Mouse (Mus musculus) urinary bladder, postnatal 10 days (tissue): Measurements from ENCODE around the gene Wipf2.
"Not testable (repeated sequence)": the region's sequence is repeated elsewhere in the genome, so short reads cannot be mapped to it uniquely, and the experiment has no call there.

Experiments used
- DNase-seq: peaks from one replicate; pipeline ENCODE4 v3.0.0; 2022; ENCODE audit warnings: low spot score

Gene Wipf2

GRCm38 (mm10) chr11:98863028-98863750 lies at the start of gene Wipf2:
Wipf2 (plus strand) TSS chr11:98863638.
- peak; percentile 87 for DNase-seq

GRCm38 (mm10) chr11:98816706-98817239 lies 46.7 kb upstream of the Wipf2 start:
- DNase-seq: no peak

GRCm38 (mm10) chr11:98820968-98821367 lies 42.5 kb upstream of the Wipf2 start:
- no peak for DNase-seq

- not testable (repeated sequence) for DNase-seq
Observed at GRCm38 (mm10) chr11:98826071-98826470, 37.4 kb upstream of the Wipf2 start.

GRCm38 (mm10) chr11:98827877-98828276 lies 35.6 kb upstream of the Wipf2 start:
- DNase-seq: no peak

GRCm38 (mm10) chr11:98829091-98829775 lies 34.2 kb upstream of the Wipf2 start:
- DNase-seq: no peak

- no peak for DNase-seq
Observed at GRCm38 (mm10) chr11:98829875-98830274, 33.6 kb upstream of the Wipf2 start.

- no peak for DNase-seq
Observed at GRCm38 (mm10) chr11:98835296-98835695, 28.1 kb upstream of the Wipf2 start.

GRCm38 (mm10) chr11:98835725-98836124 lies 27.7 kb upstream of the Wipf2 start:
- no peak for DNase-seq

- DNase-seq: no peak
Observed at GRCm38 (mm10) chr11:98836128-98836527, 27.3 kb upstream of the Wipf2 start.

GRCm38 (mm10) chr11:98836651-98837141 lies 26.7 kb upstream of the Wipf2 start, which contains the start of gene Rapgefl1:
Rapgefl1 (plus strand) TSS chr11:98836785.
- no peak for DNase-seq

GRCm38 (mm10) chr11:98837231-98837704 lies 26.2 kb upstream of the Wipf2 start:
- no peak for DNase-seq

GRCm38 (mm10) chr11:98837917-98838316 lies 25.5 kb upstream of the Wipf2 start:
- DNase-seq: no peak

GRCm38 (mm10) chr11:98838512-98838911 lies 24.9 kb upstream of the Wipf2 start:
- no peak for DNase-seq

GRCm38 (mm10) chr11:98839402-98839801 lies 24.0 kb upstream of the Wipf2 start:
- DNase-seq: no peak

GRCm38 (mm10) chr11:98839897-98840296 lies 23.5 kb upstream of the Wipf2 start:
- no peak for DNase-seq

GRCm38 (mm10) chr11:98846016-98846415 lies 17.4 kb upstream of the Wipf2 start:
- DNase-seq: no peak

GRCm38 (mm10) chr11:98846865-98847604 lies 16.4 kb upstream of the Wipf2 start:
- DNase-seq: no peak

GRCm38 (mm10) chr11:98849196-98849894 lies 14.1 kb upstream of the Wipf2 start:
- no peak for DNase-seq

- DNase-seq: no peak
Observed at GRCm38 (mm10) chr11:98850100-98851093, 13.0 kb upstream of the Wipf2 start.
